Mouse (Mus musculus) CH12.LX (cell line): ENCODE data around the gene Cdk17. TPM values are rescaled to one million over a fixed set of nuclear protein-coding genes. Genes with fewer than 3 reads are reported as not detected.

Source experiments
- DNase-seq: peaks from one replicate; pipeline ENCODE4 v3.0.0-alpha.2; 2013; ENCODE audit errors: extremely low read depth
- H3K27ac ChIP-seq: 2 replicates; pipeline ENCODE4 v1.5.1; 2012; ENCODE audit warnings: low read depth, mild to moderate bottlenecking, control low read depth, moderate library complexity; ENCODE audit not compliant: insufficient read depth
- H3K27me3 ChIP-seq: replicated peaks from 2 replicates; pipeline ENCODE3; 2012; ENCODE audit warnings: inconsistent platforms
- H3K36me3 ChIP-seq, 2 experiments: replicated peaks in 1 of 2; 2 replicates each; pipeline versions ENCODE3 to v1.6.1; 2012; ENCODE audit warnings: inconsistent platforms in 1 of 2, low read length in 1 of 2, mild to moderate bottlenecking in 1 of 2, mixed read lengths in 1 of 2, moderate library complexity in 1 of 2; ENCODE audit not compliant: control insufficient read depth in 1 of 2, insufficient read depth in 1 of 2
- H3K4me1 ChIP-seq, 2 experiments: 2 replicates each; pipeline ENCODE4 v1.6.1; 2012; ENCODE audit warnings: inconsistent platforms in 1 of 2, moderate library complexity in 1 of 2; ENCODE audit not compliant: insufficient read depth in 2 of 2, control insufficient read depth in 1 of 2
- H3K4me2 ChIP-seq: 2 replicates; pipeline ENCODE4 v1.6.1; 2012; ENCODE audit warnings: low read depth, mild to moderate bottlenecking, control low read depth; ENCODE audit not compliant: poor library complexity, insufficient read depth, severe bottlenecking
- H3K4me3 ChIP-seq, 3 experiments: fragments of 150-350 bp in 1 of 3; sonication (generic) in 1 of 3; replicated peaks in 1 of 3; 2 replicates each; pipeline versions ENCODE3 to v1.5.1; 2011 to 2012; ENCODE audit warnings: low read depth in 2 of 3, low read length in 2 of 3, mild to moderate bottlenecking in 2 of 3, moderate library complexity in 2 of 3, control low read depth in 1 of 3, improper control_type of control experiment in 1 of 3, inconsistent platforms in 1 of 3, mixed read lengths in 1 of 3; ENCODE audit not compliant: poor library complexity in 1 of 3
- H3K79me2 ChIP-seq: replicated peaks from 2 replicates; pipeline ENCODE4 v1.6.1; 2012; ENCODE audit warnings: mild to moderate bottlenecking, moderate library complexity; ENCODE audit not compliant: control insufficient read depth, poor library complexity, insufficient read depth, severe bottlenecking; ENCODE audit errors: extremely low read depth
- H3K9ac ChIP-seq: 2 replicates; pipeline ENCODE4 v1.6.1; 2012; ENCODE audit warnings: low read depth, mild to moderate bottlenecking, control low read depth, moderate library complexity; ENCODE audit not compliant: insufficient read depth
- H3K9me3 ChIP-seq: replicated peaks from 2 replicates; pipeline ENCODE3; 2012; ENCODE audit warnings: low read length, inconsistent platforms, mixed read lengths
- CHD1 ChIP-seq: IDR thresholded peaks from 2 replicates; pipeline ENCODE4 v1.6.1; 2012; ENCODE audit warnings: low read depth, low read length, improper control_type of control experiment, inconsistent platforms
- CTCF ChIP-seq, 2 experiments: IDR thresholded peaks in 1 of 2; conservative IDR thresholded peaks in 1 of 2; 2 replicates each; pipeline ENCODE4 v1.5.1; 2011 to 2012; ENCODE audit warnings: low read depth in 2 of 2, low read length in 2 of 2, improper control_type of control experiment in 1 of 2, inconsistent platforms in 1 of 2, mild to moderate bottlenecking in 1 of 2, moderate library complexity in 1 of 2
- ELF1 ChIP-seq: IDR thresholded peaks from 2 replicates; pipeline ENCODE4 v1.6.1; 2014; ENCODE audit warnings: low read depth, mild to moderate bottlenecking, inconsistent platforms, low read length, improper control_type of control experiment
- EP300 ChIP-seq: IDR thresholded peaks from 2 replicates; pipeline ENCODE4 v1.6.1; 2011; ENCODE audit warnings: low read length, improper control_type of control experiment
- ETS1 ChIP-seq: conservative IDR thresholded peaks from 2 replicates; pipeline ENCODE4 v1.6.1; 2012; ENCODE audit warnings: low read depth, mild to moderate bottlenecking, inconsistent platforms, low read length, improper control_type of control experiment, moderate library complexity
- GABPA ChIP-seq: IDR thresholded peaks from 2 replicates; pipeline ENCODE4 v1.6.1; 2012; ENCODE audit warnings: low read depth, low read length, improper control_type of control experiment, inconsistent platforms; ENCODE audit not compliant: insufficient replicate concordance
- HCFC1 ChIP-seq: IDR thresholded peaks from 2 replicates; pipeline ENCODE4 v1.6.1; 2012; ENCODE audit warnings: low read depth, mild to moderate bottlenecking, inconsistent platforms, low read length, improper control_type of control experiment
- IRF4 ChIP-seq: IDR thresholded peaks from 2 replicates; pipeline ENCODE4 v1.6.1; 2014; ENCODE audit warnings: low read depth, mild to moderate bottlenecking, inconsistent platforms, low read length, improper control_type of control experiment
- JUN ChIP-seq: IDR thresholded peaks from 2 replicates; pipeline ENCODE4 v1.6.1; 2011; ENCODE audit warnings: low read depth, mild to moderate bottlenecking, low read length, improper control_type of control experiment, moderate library complexity; ENCODE audit not compliant: insufficient read depth
- MAFK ChIP-seq: IDR thresholded peaks from 2 replicates; pipeline ENCODE4 v1.6.1; 2011; ENCODE audit warnings: low read length, improper control_type of control experiment; ENCODE audit not compliant: insufficient replicate concordance
- MAX ChIP-seq: IDR thresholded peaks from 2 replicates; pipeline ENCODE4 v1.6.1; 2011; ENCODE audit warnings: low read length, improper control_type of control experiment
- MAZ ChIP-seq: IDR thresholded peaks from 2 replicates; pipeline ENCODE4 v1.6.1; 2012; ENCODE audit warnings: low read depth, mild to moderate bottlenecking, inconsistent platforms, low read length, improper control_type of control experiment, moderate library complexity
- MEF2A ChIP-seq: IDR thresholded peaks from 2 replicates; pipeline ENCODE4 v1.6.1; 2014; ENCODE audit warnings: low read depth, mild to moderate bottlenecking, inconsistent platforms, low read length, improper control_type of control experiment, borderline replicate concordance
- MYC ChIP-seq: IDR thresholded peaks from 2 replicates; pipeline ENCODE4 v1.6.1; 2011; ENCODE audit warnings: low read depth, mild to moderate bottlenecking, improper control_type of control experiment, low read length
- NELFE ChIP-seq: IDR thresholded peaks from 2 replicates; pipeline ENCODE4 v1.6.1; 2011; ENCODE audit warnings: low read depth, low read length, improper control_type of control experiment
- PAX5 ChIP-seq: IDR thresholded peaks from 2 replicates; pipeline ENCODE4 v1.6.1; 2012; ENCODE audit warnings: low read length, inconsistent platforms, mixed read lengths
- POLR2A ChIP-seq: IDR thresholded peaks from 2 replicates; pipeline ENCODE4 v1.6.1; 2011; ENCODE audit warnings: low read depth, mild to moderate bottlenecking, improper control_type of control experiment, low read length
- POLR2AphosphoS2 ChIP-seq: IDR thresholded peaks from 2 replicates; pipeline ENCODE4 v1.6.1; 2011; ENCODE audit warnings: low read depth, low read length, improper control_type of control experiment
- RCOR1 ChIP-seq: conservative IDR thresholded peaks from 2 replicates; pipeline ENCODE4 v1.6.1; 2012; ENCODE audit warnings: low read depth, mild to moderate bottlenecking, inconsistent platforms, low read length, improper control_type of control experiment
- SMC3 ChIP-seq: IDR thresholded peaks from 2 replicates; pipeline ENCODE4 v1.6.1; 2011; ENCODE audit warnings: low read depth, low read length, improper control_type of control experiment
- USF1 ChIP-seq: IDR thresholded peaks from 2 replicates; pipeline ENCODE4 v1.6.1; 2014; ENCODE audit warnings: low read depth, mild to moderate bottlenecking, inconsistent platforms, low read length, improper control_type of control experiment
- USF2 ChIP-seq: conservative IDR thresholded peaks from 2 replicates; pipeline ENCODE4 v1.6.1; 2011; ENCODE audit warnings: low read depth, low read length, improper control_type of control experiment
- ZC3H11A ChIP-seq: IDR thresholded peaks from 2 replicates; pipeline ENCODE4 v1.6.1; 2012; ENCODE audit warnings: low read depth, mild to moderate bottlenecking, inconsistent platforms, low read length, improper control_type of control experiment
- ZNF384 ChIP-seq: IDR thresholded peaks from 2 replicates; pipeline ENCODE4 v1.6.1; 2012; ENCODE audit warnings: low read depth, low read length, improper control_type of control experiment, inconsistent platforms
- dilution Hi-C: fragments of 300-500 bp; cut with MboI; formaldehyde crosslinking; loops from 2 replicates; pipeline ENCODE4 v1.14.3; 2020; ENCODE audit warnings: low sequenced_read_pairs; ENCODE audit not compliant: extremely low pct_unique_long_range_greater_than_20kb, extremely low pct_ligation_motif_present
- in situ Hi-C: fragments of 300-500 bp; cut with MboI; formaldehyde crosslinking; loops from 3 replicates; pipeline ENCODE4 v1.14.3; 2019; ENCODE audit warnings: low sequenced_read_pairs, low pct_ligation_motif_present, low pct_unique_long_range_greater_than_20kb, mixed read lengths
- polyA plus RNA-seq: library from polyadenylated mRNA; unstranded; fragments of >175 nt; gene quantifications from 2 replicates; pipeline ENCODE4 v1.2.1, GENCODE M21; 2012; ENCODE audit warnings: low read depth; ENCODE audit not compliant: insufficient read length
- total RNA-seq, 2 experiments: library from RNA; depleted of rRNA; stranded (reverse); fragments of 300-350 nt in 1 of 2; fragments of >200 nt in 1 of 2; gene quantifications; 2 replicates each; pipeline ENCODE4 v1.2.3; 2012 to 2014

The Cdk17 gene
- total and polyA plus RNA-seq, 3 experiments = 23.4 to 51.3 (median 28.5) TPM

GRCm38 (mm10) chr10:93287551-93288145 lies 127.0 kb downstream of the Cdk17 start:
- no peak for DNase-seq
- Histone ChIP-seq H3K4me2 (no peak overlapping the region), H3K9ac (no peak overlapping the region), H3K27ac (no peak overlapping the region), H3K4me3 (no peak overlapping the region), H3K9me3 (peaks cover 5% of the 10 kb centered on the region)
- TF ChIP-seq JUN (no peak), NELFE (no peak), SMC3 (no peak), USF2 (no peak), CTCF (conservative IDR thresholded peaks at IDR 0.05 in 1 of 2, IDR thresholded peaks at IDR 0.05 in 1 of 2; ENCODE audit: low read depth in 2 of 2, low read length in 2 of 2) (no peak), GABPA (no peak), MYC (no peak), MAFK (no peak), RCOR1 (no peak), EP300 (no peak), USF1 (no peak), POLR2AphosphoS2 (no peak)
- TF ChIP-seq, all 38 proteins: peak for 0
- Histone ChIP-seq H3K27me3 (no peaks in the 10 kb centered on the region), H3K79me2 (peaks cover 45% of the 10 kb centered on the region), H3K4me1 (peaks cover 4 to 27% of the 10 kb centered on the region in 2 experiments; a peak in 2 of 4 replicates), H3K36me3 (peaks cover 40 to 82% of the 10 kb centered on the region in 2 experiments)
- in situ Hi-C loops = loop anchor here (10.0 to 25.0 kb wide), 3 partner anchors 125 to 275 kb away; partner anchors contain the start of gene Cdk17
- dilution Hi-C loops = no loop called here

- Histone ChIP-seq H3K79me2 (peaks cover 47% of the 10 kb centered on the region), H3K4me1 (peaks cover 4 to 31% of the 10 kb centered on the region in 2 experiments; a peak in 3 of 4 replicates)
- DNase-seq = no peak
Observed at GRCm38 (mm10) chr10:93288336-93288735, 127.7 kb downstream of the Cdk17 start.

More at GRCm38 (mm10) chr10:93288336-93288735, 127.7 kb downstream of the Cdk17 start:
- Histone ChIP-seq H3K27me3 (no peaks in the 10 kb centered on the region), H3K9me3 (peaks cover 5% of the 10 kb centered on the region), H3K9ac (no peak overlapping the region), H3K4me2 (no peak overlapping the region), H3K27ac (no peak overlapping the region), H3K4me3 (no peak overlapping the region), H3K36me3 (peaks cover 37 to 81% of the 10 kb centered on the region in 2 experiments)
- dilution Hi-C loops (no loop called here), in situ Hi-C loops (loop anchor here (10.0 to 25.0 kb wide), 3 partner anchors 126 to 274 kb away; partner anchors contain the start of gene Cdk17)
- TF ChIP-seq POLR2A = no peak
- no peak for TF ChIP-seq EP300
- no peak for TF ChIP-seq CHD1
- TF ChIP-seq MAX = no peak
- no peak for TF ChIP-seq IRF4
- no peak for TF ChIP-seq ZNF384
- TF ChIP-seq MEF2A = no peak
- no peak for TF ChIP-seq SMC3
- no peak for TF ChIP-seq ZC3H11A
- TF ChIP-seq JUN = no peak
- TF ChIP-seq ELF1 = no peak
- TF ChIP-seq MAZ = no peak
- no peak for TF ChIP-seq PAX5
- TF ChIP-seq HCFC1 = no peak
- TF ChIP-seq USF1 = no peak
- TF ChIP-seq NELFE = no peak
- no peak for TF ChIP-seq ETS1
- TF ChIP-seq MYC = no peak
- no peak for TF ChIP-seq MAFK
